Mouse (Mus musculus): ENCODE measurements around the gene Aaas. TPM values are rescaled to one million over a fixed set of nuclear protein-coding genes. Genes with fewer than 3 reads are reported as not detected.

Aaas gene
- polyA plus RNA-seq, 1 experiment, result 29.7 TPM

DNA sequence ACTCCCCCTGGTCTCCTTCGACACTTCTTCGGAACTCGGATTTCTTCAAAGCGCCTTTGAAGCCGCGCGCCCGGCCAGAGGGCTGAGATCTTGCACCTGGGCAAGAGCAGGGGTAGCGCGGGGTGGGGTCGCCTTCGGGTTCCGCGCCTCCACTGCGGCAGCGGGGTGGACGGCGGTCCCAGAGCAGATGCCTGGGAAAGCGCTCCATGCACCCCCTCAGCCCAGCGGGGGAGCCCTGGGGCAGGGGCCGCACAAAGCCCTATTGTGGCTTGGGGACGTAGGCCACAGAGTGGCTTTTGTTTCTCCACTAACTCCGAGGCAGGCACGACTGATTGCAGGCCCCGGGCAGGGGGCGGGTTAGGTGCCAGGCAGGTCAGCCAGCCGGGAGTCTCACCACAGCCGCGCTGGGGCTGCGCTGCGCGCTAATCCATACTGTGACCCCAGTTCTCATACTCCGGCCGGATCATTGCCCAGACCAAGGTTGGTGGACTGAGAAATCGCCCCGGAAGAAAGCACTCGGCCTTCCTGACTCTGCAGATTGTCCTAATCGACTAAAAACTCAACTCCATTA, 5.4 kb upstream of the Aaas start:
- H3K27ac ChIP-seq (ENCODE audit: insufficient read depth, low read length), result peak overlapping the region; percentile 76; the same call in 1 of the 2 replicates
- DNase-seq, result peak; percentile 29 to 47
- H3K27me3 ChIP-seq (ENCODE audit: control insufficient read depth, insufficient read depth, low read length), result peaks cover 3% of the 10 kb centered on the region; the same call in 1 of the 2 replicates
- H3K4me3 ChIP-seq (replicated peaks; ENCODE audit: insufficient read depth, low read depth, low read length), result peak overlapping the region; percentile 47
- H3K4me1 ChIP-seq (ENCODE audit: control insufficient read depth, insufficient read depth, low read length), result peaks cover 4% of the 10 kb centered on the region
- WGBS, result 7% methylated on average over 38 of the region's 38 CpGs
- TF ChIP-seq POLR2A (IDR thresholded peaks at IDR 0.05; ENCODE audit: borderline replicate concordance, insufficient read depth, low read length) (no peak), CTCF (IDR thresholded peaks at IDR 0.05; ENCODE audit: borderline replicate concordance, insufficient read depth, low read depth, low read length) (no peak)

DNA sequence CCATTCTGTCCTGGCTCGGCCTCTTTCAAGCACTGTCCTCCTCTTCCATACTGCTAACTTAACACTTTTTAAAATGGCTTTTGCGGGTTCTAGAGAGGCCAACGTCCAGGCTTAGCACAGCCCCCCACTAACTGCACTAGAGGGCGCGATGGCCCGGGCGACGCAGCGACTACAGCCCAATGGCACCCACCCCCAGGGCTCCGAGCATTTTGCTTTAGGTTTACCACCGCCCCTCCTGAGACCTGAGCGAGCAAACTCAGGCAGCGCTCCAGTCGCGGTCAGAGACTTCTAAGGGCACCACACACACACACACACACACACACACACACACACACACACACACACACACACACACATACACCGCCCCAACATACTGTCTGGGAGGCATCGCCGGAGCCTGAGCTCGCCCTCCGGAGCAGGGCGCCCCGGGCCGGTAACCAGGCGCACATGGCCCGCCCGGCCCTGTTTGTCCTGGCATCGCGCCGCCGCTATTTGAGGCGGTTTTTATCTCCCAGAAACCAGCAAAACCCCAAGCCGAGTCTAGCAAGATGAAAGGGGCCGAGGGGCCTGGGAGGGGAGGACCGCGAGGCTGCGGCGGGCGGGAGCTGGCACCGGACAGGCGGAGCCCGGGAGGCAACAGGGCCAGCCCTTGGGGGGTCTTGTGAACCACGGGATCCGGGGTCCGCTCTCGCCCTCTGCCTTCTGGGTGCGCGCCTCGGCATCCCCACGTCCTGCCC, 4.7 kb upstream of the Aaas start:
- peak overlapping the region; percentile 47 for H3K4me3 ChIP-seq (replicated peaks; ENCODE audit: insufficient read depth, low read depth, low read length)
- DNase-seq, result peak; percentile 33 to 49
- H3K27me3 ChIP-seq (ENCODE audit: control insufficient read depth, insufficient read depth, low read length), result peaks cover 3% of the 10 kb centered on the region; the same call in 1 of the 2 replicates
- 1% methylated on average over 47 of the region's 49 CpGs for WGBS
- peaks cover 4% of the 10 kb centered on the region for H3K4me1 ChIP-seq (ENCODE audit: control insufficient read depth, insufficient read depth, low read length)
- TF ChIP-seq POLR2A (IDR thresholded peaks at IDR 0.05; ENCODE audit: borderline replicate concordance, insufficient read depth, low read length) (no peak), CTCF (IDR thresholded peaks at IDR 0.05; ENCODE audit: borderline replicate concordance, insufficient read depth, low read depth, low read length) (no peak)
- H3K27ac ChIP-seq (ENCODE audit: insufficient read depth, low read length), result peak overlapping the region; percentile 76; the same call in 1 of the 2 replicates

DNA sequence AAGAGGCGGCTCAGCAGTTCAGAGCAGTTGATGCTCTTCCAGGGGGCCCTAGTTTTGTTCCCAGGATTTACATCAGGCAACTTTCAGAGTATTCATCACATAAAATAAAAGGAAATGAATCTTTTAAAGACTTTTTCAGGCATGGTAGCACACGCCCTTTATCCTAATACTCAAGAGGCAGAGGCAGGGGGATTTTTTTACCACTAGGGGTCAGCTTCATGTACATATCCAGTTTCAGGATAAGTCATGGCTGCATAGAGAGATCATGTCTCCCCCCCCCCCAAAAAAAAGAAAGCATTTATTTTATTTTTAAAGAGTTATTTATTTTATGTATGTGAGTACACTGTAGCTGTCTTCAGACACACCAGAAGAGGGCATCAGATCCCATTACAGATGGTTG, 3.4 kb upstream of the Aaas start:
- TF ChIP-seq CTCF (IDR thresholded peaks at IDR 0.05; ENCODE audit: borderline replicate concordance, insufficient read depth, low read depth, low read length) (no peak), POLR2A (IDR thresholded peaks at IDR 0.05; ENCODE audit: borderline replicate concordance, insufficient read depth, low read length) (no peak)
- no peak for DNase-seq
- H3K27ac ChIP-seq (ENCODE audit: insufficient read depth, low read length), result no peak overlapping the region
- no peak overlapping the region for H3K4me3 ChIP-seq (replicated peaks; ENCODE audit: insufficient read depth, low read depth, low read length)
- peaks cover 4% of the 10 kb centered on the region; the same call in 1 of the 2 replicates for H3K4me1 ChIP-seq (ENCODE audit: control insufficient read depth, insufficient read depth, low read length)
- peaks cover 3% of the 10 kb centered on the region; the same call in 1 of the 2 replicates for H3K27me3 ChIP-seq (ENCODE audit: control insufficient read depth, insufficient read depth, low read length)
- 87% methylated on average over 2 of the region's 2 CpGs for WGBS

DNA sequence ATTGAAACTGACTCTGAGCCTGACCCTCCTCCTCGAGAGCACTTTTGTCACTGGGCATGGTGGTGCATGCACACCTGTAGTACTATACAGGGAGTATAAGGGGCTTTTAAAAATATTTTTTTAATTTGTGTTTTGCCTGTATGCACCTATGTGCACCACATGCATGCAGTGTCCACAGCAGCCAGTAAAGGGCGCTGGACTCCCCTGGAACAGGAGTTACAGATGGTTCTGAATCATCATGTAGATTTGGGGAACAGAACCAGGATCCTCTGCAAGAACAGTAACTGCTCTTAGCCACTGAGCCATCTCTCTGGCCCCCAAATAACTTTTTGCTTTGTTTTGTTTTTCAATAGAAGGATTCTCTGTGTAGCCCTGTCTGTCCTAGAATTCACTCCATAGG, 1.6 kb upstream of the Aaas start:
- Histone ChIP-seq H3K4me3 (replicated peaks; ENCODE audit: insufficient read depth, low read depth, low read length) (no peak overlapping the region), H3K27me3 (ENCODE audit: control insufficient read depth, insufficient read depth, low read length) (peaks cover 3% of the 10 kb centered on the region; the same call in 1 of the 2 replicates), H3K4me1 (ENCODE audit: control insufficient read depth, insufficient read depth, low read length) (peaks cover 4% of the 10 kb centered on the region; the same call in 1 of the 2 replicates), H3K27ac (ENCODE audit: insufficient read depth, low read length) (no peak overlapping the region)
- WGBS, result 60% methylated on average over 2 of the region's 2 CpGs
- DNase-seq, result no peak
- no peak for TF ChIP-seq CTCF (IDR thresholded peaks at IDR 0.05; ENCODE audit: borderline replicate concordance, insufficient read depth, low read depth, low read length)

DNA sequence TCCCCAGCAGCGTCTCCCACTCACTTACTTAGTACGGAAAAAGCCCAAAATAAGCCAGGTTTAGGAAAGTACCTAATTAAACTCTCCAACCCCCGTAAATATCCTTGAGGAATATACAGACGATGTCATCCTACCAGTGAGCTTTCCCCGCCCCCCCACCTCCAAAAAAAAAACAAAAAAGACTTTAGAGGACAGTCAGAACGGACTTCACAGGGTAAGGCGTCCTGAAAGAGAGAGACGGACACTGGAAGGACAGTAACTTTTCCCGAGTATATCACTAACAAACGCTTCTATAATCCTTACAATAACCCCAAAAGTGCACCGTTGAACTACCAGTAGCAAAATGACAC, 346 bp upstream of the Aaas start:
- 9% methylated on average over 11 of the region's 11 CpGs for WGBS
- H3K27ac ChIP-seq (ENCODE audit: insufficient read depth, low read length), result peak overlapping the region; percentile 6; the same call in 1 of the 2 replicates
- H3K4me1 ChIP-seq (ENCODE audit: control insufficient read depth, insufficient read depth, low read length), result peaks cover 4% of the 10 kb centered on the region; the same call in 1 of the 2 replicates
- H3K27me3 ChIP-seq (ENCODE audit: control insufficient read depth, insufficient read depth, low read length), result peaks cover 3% of the 10 kb centered on the region; the same call in 1 of the 2 replicates
- DNase-seq, result no peak
- peak overlapping the region; percentile 77 for H3K4me3 ChIP-seq (replicated peaks; ENCODE audit: insufficient read depth, low read depth, low read length)
- no peak for TF ChIP-seq CTCF (IDR thresholded peaks at IDR 0.05; ENCODE audit: borderline replicate concordance, insufficient read depth, low read depth, low read length)
- TF ChIP-seq POLR2A (IDR thresholded peaks at IDR 0.05; ENCODE audit: borderline replicate concordance, insufficient read depth, low read length), result no peak

DNA sequence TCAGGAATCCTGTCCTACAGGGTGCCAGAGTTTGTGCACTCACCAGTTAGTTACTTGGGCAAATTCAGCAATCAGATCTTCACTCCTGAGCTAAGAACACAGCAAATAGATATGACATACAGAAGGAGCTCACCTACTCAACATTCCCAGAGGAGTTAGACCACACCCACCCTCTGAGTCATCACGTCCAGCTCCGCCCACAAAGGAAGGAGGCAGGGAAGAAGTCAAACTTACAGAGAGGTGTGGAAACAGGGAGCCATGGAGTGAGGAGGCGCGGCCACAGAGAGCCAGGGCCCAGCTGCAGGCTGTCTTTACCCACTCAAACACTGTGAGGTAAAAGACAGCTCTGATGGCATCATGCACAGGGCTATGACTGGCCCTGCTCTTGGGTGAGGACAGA, 4.1 kb downstream of the Aaas start:
- 89% methylated on average over 4 of the region's 4 CpGs for WGBS
- Histone ChIP-seq H3K4me1 (ENCODE audit: control insufficient read depth, insufficient read depth, low read length) (no peaks in the 10 kb centered on the region), H3K27ac (ENCODE audit: insufficient read depth, low read length) (no peak overlapping the region), H3K4me3 (replicated peaks; ENCODE audit: insufficient read depth, low read depth, low read length) (no peak overlapping the region), H3K27me3 (ENCODE audit: control insufficient read depth, insufficient read depth, low read length) (no peaks in the 10 kb centered on the region)
- no peak for TF ChIP-seq POLR2A (IDR thresholded peaks at IDR 0.05; ENCODE audit: borderline replicate concordance, insufficient read depth, low read length)
- no peak for TF ChIP-seq CTCF (IDR thresholded peaks at IDR 0.05; ENCODE audit: borderline replicate concordance, insufficient read depth, low read depth, low read length)
- DNase-seq, result no peak

DNA sequence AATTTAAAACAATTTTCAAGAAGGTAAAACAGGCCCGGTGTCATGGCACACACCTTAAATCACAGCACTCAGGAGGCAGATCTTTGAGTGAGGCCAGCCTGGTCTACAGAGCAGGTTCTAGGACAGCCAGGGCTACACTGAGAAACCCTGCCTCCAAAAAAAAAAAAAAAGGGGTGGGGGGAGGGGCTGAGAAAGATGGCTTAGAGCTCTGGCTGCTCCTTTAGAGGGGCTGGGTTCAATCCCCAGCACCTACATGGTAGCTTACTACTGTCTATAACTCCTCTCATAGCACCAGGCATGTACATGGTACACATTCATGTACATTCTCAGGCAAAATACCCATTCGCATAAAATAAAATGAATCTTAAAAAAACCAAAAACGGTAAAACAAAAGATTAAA, 6.1 kb downstream of the Aaas start:
- DNase-seq, result no peak
- no peak overlapping the region for H3K4me3 ChIP-seq (replicated peaks; ENCODE audit: insufficient read depth, low read depth, low read length)
- H3K27ac ChIP-seq (ENCODE audit: insufficient read depth, low read length), result no peak overlapping the region
- 95% methylated on average over 3 of the region's 3 CpGs for WGBS
- no peaks in the 10 kb centered on the region for H3K27me3 ChIP-seq (ENCODE audit: control insufficient read depth, insufficient read depth, low read length)
- TF ChIP-seq POLR2A (IDR thresholded peaks at IDR 0.05; ENCODE audit: borderline replicate concordance, insufficient read depth, low read length) (no peak), CTCF (IDR thresholded peaks at IDR 0.05; ENCODE audit: borderline replicate concordance, insufficient read depth, low read depth, low read length) (no peak)
- H3K4me1 ChIP-seq (ENCODE audit: control insufficient read depth, insufficient read depth, low read length), result no peaks in the 10 kb centered on the region

DNA sequence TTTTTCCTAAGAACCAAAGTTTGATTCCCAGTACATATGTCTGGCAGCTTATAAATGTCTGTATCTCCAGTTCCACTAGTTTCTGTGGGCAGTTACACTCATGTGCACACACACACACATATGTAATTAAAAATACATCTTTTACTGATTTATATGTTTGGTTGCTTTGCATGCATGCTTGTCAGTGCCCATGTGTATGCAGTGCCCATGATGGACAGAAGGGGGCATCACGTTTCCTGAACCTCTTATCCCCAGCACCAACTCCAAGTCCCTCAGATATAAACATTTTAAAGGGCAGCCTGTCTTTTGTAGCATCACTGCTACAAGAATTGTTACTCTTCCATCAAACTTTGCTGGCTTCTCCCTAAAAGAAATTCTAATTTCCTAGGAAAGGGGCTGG, 9.0 kb downstream of the Aaas start:
- H3K27ac ChIP-seq (ENCODE audit: insufficient read depth, low read length), result no peak overlapping the region
- no peaks in the 10 kb centered on the region for H3K27me3 ChIP-seq (ENCODE audit: control insufficient read depth, insufficient read depth, low read length)
- H3K4me3 ChIP-seq (replicated peaks; ENCODE audit: insufficient read depth, low read depth, low read length), result no peak overlapping the region
- TF ChIP-seq POLR2A (IDR thresholded peaks at IDR 0.05; ENCODE audit: borderline replicate concordance, insufficient read depth, low read length) (no peak), CTCF (IDR thresholded peaks at IDR 0.05; ENCODE audit: borderline replicate concordance, insufficient read depth, low read depth, low read length) (peak; percentile 65)
- H3K4me1 ChIP-seq (ENCODE audit: control insufficient read depth, insufficient read depth, low read length), result no peaks in the 10 kb centered on the region
- WGBS, result 13% methylated on average over 1 of the region's 1 CpGs
- DNase-seq, result no peak

Measured in cerebellum, adult 2 months (tissue).